Mouse (Mus musculus) neural tube, embryonic 11.5 days (tissue): ENCODE data around the gene Cript. TPM values are rescaled to one million over a fixed set of nuclear protein-coding genes. Genes with fewer than 3 reads are reported as not detected.
"Not testable (repeated sequence)": the region's sequence is repeated elsewhere in the genome, so short reads cannot be mapped to it uniquely, and the experiment has no call there.

Experiments
- ATAC-seq: fragments of 200-750 bp; cut with Nextera tagmentation; 2 replicates; pipeline ENCODE4 v1.8.0; 2017; ENCODE audit warnings: moderate number of reproducible peaks, mild to moderate bottlenecking, moderate TSS enrichment, moderate library complexity; ENCODE audit not compliant: insufficient read depth, low FRiP score, low TSS enrichment
- DNase-seq: peaks from one replicate; pipeline ENCODE4 v3.0.0-alpha.2; 2015; ENCODE audit warnings: low spot score
- H3K27ac ChIP-seq: fragments of 300-500 bp; sonication (generic); 2 replicates; pipeline ENCODE4 v1.5.1; 2014; ENCODE audit warnings: low read depth, mild to moderate bottlenecking, low read length
- H3K27me3 ChIP-seq: fragments of 300-500 bp; sonication (generic); 2 replicates; pipeline ENCODE4 v1.6.1; 2014; ENCODE audit warnings: mild to moderate bottlenecking, low read length, mixed read lengths; ENCODE audit not compliant: control insufficient read depth, insufficient read depth
- H3K36me3 ChIP-seq: fragments of 300-500 bp; sonication (generic); 2 replicates; pipeline ENCODE4 v1.6.1; 2014; ENCODE audit warnings: mild to moderate bottlenecking, low read length, moderate library complexity, mixed read lengths; ENCODE audit not compliant: control insufficient read depth, insufficient read depth
- H3K4me1 ChIP-seq: fragments of 300-500 bp; sonication (generic); 2 replicates; pipeline ENCODE4 v1.6.1; 2014; ENCODE audit warnings: low read length, mixed read lengths; ENCODE audit not compliant: control insufficient read depth, insufficient read depth
- H3K4me2 ChIP-seq: fragments of 300-500 bp; sonication (generic); 2 replicates; pipeline ENCODE4 v1.6.1; 2014; ENCODE audit warnings: low read depth, mild to moderate bottlenecking, moderate library complexity
- H3K4me3 ChIP-seq: fragments of 300-500 bp; sonication (generic); 2 replicates; pipeline ENCODE4 v1.5.1; 2014; ENCODE audit warnings: low read depth, low read length
- H3K9ac ChIP-seq: fragments of 300-500 bp; sonication (generic); 2 replicates; pipeline ENCODE4 v1.6.1; 2014; ENCODE audit warnings: mild to moderate bottlenecking, low read length
- H3K9me3 ChIP-seq: fragments of 300-500 bp; sonication (generic); 2 replicates; pipeline ENCODE4 v1.6.1; 2016; ENCODE audit warnings: low read length; ENCODE audit not compliant: control insufficient read depth
- WGBS: fragments of 180-500 bp; shearing (Covaris S2); extraction: QIAGEN DNeasy Blood & Tissue Kit; methylation state at CpG from one replicate; pipeline ENCODE4 v1.1.7; 2014; 5-methylcytosine and 5-hydroxymethylcytosine counted together
- polyA plus RNA-seq: library from polyadenylated mRNA; unstranded; fragments of >200 nt; fragmentation: Nextera tagmentation; extraction: Ambion mirVana; gene quantifications from 2 replicates; pipeline ENCODE4 v1.2.1, GENCODE M21; 2014

The Cript gene
- polyA plus RNA-seq, 1 experiment from 2014 or later, result 180 TPM

DNA sequence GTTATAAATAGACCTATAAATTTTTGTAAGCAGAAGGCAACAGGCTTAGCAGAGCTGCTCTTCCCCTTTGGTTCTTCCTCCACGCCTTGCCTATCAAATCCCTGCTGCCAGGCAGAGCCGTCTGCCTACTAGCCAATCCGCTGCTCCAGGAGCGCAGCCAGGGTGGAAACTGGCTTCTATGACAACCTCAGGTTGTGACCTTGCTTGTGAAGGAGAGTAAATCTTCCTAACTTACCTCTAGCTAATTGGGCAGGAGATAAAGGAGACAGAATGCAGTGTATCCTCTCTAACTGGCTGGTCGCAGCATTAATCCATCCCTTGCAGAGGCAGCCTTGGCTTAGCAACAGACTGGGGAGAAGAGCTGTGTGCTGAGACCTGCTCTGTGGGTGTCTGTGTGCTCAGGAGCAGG, 29.7 kb downstream of the Cript start:
- H3K27ac ChIP-seq, result no peak overlapping the region
- no peaks in the 10 kb centered on the region for H3K27me3 ChIP-seq
- H3K36me3 ChIP-seq, result no peaks in the 10 kb centered on the region
- 51% methylated on average over 5 of the region's 5 CpGs for WGBS
- no peak overlapping the region for H3K9ac ChIP-seq
- H3K4me3 ChIP-seq, result no peak overlapping the region
- H3K4me2 ChIP-seq, result no peak overlapping the region
- ATAC-seq (no peak), DNase-seq (peak; percentile 26)
- H3K9me3 ChIP-seq, result no peaks in the 10 kb centered on the region
- H3K4me1 ChIP-seq, result no peaks in the 10 kb centered on the region

DNA sequence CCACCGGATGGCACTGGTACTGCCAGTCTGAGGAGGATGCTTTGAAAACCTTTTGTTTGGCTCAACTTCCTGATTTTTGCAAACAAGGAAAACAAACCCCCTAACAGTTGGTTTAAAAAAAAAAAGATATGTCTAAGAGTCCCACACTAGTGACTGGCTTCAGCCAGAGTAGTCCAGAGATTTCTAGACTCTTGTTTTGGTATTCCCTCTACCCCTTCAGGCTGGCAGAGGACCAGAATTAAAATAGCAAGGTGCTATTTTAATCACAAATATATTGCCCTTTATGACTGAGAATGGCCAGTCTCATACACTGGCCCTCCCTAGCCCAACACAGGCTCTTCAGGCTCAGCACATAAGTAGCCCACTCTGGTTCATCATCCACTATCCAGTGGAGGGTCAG, 30.3 kb downstream of the Cript start:
- no peaks in the 10 kb centered on the region for H3K36me3 ChIP-seq
- no peak overlapping the region for H3K4me3 ChIP-seq
- WGBS, result 76% methylated on average over 1 of the region's 1 CpGs
- no peak overlapping the region for H3K4me2 ChIP-seq
- H3K27me3 ChIP-seq, result no peaks in the 10 kb centered on the region
- no peaks in the 10 kb centered on the region for H3K9me3 ChIP-seq
- no peak overlapping the region for H3K9ac ChIP-seq
- DNase-seq, result no peak
- no peak overlapping the region for H3K27ac ChIP-seq
- H3K4me1 ChIP-seq, result no peaks in the 10 kb centered on the region
- ATAC-seq, result no peak

DNA sequence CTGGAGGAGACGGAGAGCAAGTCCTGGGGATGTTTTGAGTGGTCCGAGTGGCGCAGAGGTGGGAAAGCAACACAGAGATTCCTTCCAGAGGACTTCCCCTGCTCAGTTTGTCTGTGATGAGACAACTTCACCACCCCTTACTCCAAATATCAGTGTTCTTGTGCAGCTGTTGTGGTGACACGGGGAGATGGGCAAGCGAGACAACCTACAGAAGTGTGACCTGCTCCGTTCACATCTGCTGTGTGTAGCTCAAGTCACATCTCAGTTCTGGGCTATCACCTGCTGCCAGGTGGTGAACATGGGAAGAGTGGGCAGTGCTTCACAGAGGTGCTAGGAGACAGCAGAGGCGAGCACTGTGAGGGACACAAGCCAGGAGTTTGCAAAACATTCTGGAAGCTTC, 31.4 kb downstream of the Cript start:
- H3K27ac ChIP-seq, result no peak overlapping the region
- no peak for ATAC-seq
- no peaks in the 10 kb centered on the region for H3K4me1 ChIP-seq
- H3K4me3 ChIP-seq, result no peak overlapping the region
- H3K4me2 ChIP-seq, result no peak overlapping the region
- H3K27me3 ChIP-seq, result no peaks in the 10 kb centered on the region
- 96% methylated on average over 7 of the region's 7 CpGs for WGBS
- H3K36me3 ChIP-seq, result no peaks in the 10 kb centered on the region
- no peak for DNase-seq
- no peak overlapping the region for H3K9ac ChIP-seq
- no peaks in the 10 kb centered on the region for H3K9me3 ChIP-seq

DNA sequence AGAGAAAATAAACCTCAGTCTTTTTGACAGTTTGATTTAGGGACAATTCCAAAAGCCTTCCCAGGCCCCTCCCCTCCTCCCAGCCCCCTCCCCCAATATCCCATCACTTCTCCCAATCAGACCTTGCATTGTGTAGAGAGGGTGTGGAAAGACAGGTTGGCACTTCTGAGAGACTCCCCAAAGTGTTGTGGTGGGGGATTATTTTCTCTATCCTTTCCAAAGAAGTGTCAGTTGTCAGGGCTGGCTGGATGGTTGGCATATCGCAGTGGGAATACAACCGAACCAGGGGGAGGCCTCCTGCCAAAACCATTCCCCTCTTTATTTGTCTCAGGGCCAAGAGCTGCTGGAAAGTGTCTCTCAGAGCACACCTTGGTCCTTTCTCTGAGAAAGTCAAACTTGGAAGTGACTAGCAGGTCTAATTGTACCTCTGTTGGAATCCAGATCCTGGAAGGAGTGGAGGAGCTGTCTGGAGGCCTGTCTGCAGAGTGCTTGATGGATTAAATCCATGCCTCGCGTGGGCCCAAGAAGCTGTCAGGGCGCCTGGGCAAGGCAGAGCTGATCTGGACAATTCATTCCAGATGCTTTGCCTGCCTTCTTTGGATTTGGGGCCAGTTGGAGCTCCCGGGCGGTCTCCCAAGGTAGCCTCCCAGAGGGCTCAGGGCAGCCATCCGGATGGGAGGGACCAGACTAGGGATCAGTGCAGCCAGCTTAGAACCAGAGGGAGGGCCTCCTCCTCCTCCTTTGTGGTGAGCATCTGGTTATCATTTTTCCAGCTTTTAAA, 32.3 kb downstream of the Cript start:
- WGBS, result 87% methylated on average over 8 of the region's 8 CpGs

DNA sequence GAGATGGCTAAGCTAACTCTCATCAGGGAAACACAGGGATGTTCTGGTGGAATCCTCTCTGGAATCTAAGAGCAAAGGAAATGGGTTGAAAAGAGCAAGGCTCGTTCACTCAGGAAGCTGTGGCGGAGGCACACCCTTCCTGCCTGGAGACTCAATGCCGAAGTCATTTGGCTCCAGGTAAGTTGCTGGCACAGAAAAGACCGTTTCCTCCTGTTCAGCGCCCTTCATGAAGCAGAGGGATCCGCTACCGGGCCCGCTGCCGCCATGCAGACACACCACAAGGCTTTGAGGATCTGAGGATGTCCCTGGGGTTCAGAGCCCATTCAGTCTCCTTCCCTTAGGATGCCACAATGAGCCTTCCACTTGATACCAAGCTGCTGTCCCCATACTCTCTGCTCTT, 37.3 kb downstream of the Cript start:
- Histone ChIP-seq H3K27ac (no peak overlapping the region), H3K36me3 (no peaks in the 10 kb centered on the region), H3K4me1 (no peaks in the 10 kb centered on the region), H3K4me2 (no peak overlapping the region), H3K27me3 (no peaks in the 10 kb centered on the region), H3K9ac (no peak overlapping the region), H3K9me3 (no peaks in the 10 kb centered on the region), H3K4me3 (no peak overlapping the region)
- 87% methylated on average over 9 of the region's 9 CpGs for WGBS
- no peak for DNase-seq
- ATAC-seq, result no peak

More for the DNA sequence above, 32.3 kb downstream of the Cript start:
- no peak for DNase-seq
- no peaks in the 10 kb centered on the region for H3K36me3 ChIP-seq
- H3K4me2 ChIP-seq, result no peak overlapping the region
- H3K27ac ChIP-seq, result no peak overlapping the region
- no peaks in the 10 kb centered on the region for H3K27me3 ChIP-seq
- ATAC-seq, result no peak
- H3K9me3 ChIP-seq, result no peaks in the 10 kb centered on the region
- no peaks in the 10 kb centered on the region for H3K4me1 ChIP-seq
- H3K4me3 ChIP-seq, result no peak overlapping the region
- H3K9ac ChIP-seq, result no peak overlapping the region

DNA sequence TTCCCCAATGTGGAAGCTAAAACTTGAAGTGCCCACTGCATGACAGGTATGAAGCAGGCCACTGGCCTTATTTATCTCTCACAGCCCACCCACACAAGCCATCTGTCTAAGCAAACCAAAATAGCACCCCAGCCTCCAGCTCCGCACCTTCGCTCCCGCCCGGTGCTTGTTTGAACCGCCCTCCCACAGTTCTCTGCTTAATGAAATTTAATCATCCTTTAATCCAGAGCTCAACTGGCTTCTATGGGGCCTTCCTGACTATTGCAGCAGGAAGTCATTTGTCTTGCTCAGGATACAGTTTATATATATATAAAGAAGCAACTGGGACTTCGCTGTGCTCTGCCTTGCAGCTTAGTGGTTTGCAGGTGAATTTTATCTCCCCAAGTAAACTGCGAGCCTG, 38.1 kb downstream of the Cript start:
- DNase-seq (no peak), ATAC-seq (no peak)
- no peak overlapping the region for H3K4me2 ChIP-seq
- H3K27me3 ChIP-seq, result no peaks in the 10 kb centered on the region
- 70% methylated on average over 7 of the region's 7 CpGs for WGBS
- no peaks in the 10 kb centered on the region for H3K36me3 ChIP-seq
- H3K9me3 ChIP-seq, result no peaks in the 10 kb centered on the region
- no peak overlapping the region for H3K4me3 ChIP-seq
- H3K9ac ChIP-seq, result no peak overlapping the region
- no peaks in the 10 kb centered on the region for H3K4me1 ChIP-seq
- H3K27ac ChIP-seq, result no peak overlapping the region

DNA sequence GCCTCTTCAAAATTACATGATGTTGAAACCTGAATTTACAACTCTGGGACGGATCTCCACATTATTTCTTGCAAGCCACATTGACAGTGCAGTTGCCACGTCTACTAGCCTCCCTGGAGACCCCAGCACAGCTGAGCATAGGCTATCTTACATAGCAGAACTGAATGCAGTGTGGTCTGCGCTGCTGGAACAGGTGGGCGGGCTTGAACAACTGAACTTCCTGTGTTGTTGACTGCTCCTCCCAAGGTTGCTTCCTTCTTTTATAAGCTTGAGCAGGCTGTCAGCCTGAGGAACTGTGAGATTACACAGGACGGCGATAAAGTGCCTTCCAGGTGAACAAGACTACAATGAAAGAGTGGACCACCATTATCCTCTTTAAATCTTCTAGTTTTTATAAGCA, 38.6 kb downstream of the Cript start:
- ATAC-seq (no peak), DNase-seq (no peak)
- no peak overlapping the region for H3K4me2 ChIP-seq
- no peaks in the 10 kb centered on the region for H3K36me3 ChIP-seq
- no peak overlapping the region for H3K9ac ChIP-seq
- H3K4me3 ChIP-seq, result no peak overlapping the region
- WGBS, result 84% methylated on average over 6 of the region's 6 CpGs
- no peak overlapping the region for H3K27ac ChIP-seq
- no peaks in the 10 kb centered on the region for H3K4me1 ChIP-seq
- H3K27me3 ChIP-seq, result no peaks in the 10 kb centered on the region
- no peaks in the 10 kb centered on the region for H3K9me3 ChIP-seq

DNA sequence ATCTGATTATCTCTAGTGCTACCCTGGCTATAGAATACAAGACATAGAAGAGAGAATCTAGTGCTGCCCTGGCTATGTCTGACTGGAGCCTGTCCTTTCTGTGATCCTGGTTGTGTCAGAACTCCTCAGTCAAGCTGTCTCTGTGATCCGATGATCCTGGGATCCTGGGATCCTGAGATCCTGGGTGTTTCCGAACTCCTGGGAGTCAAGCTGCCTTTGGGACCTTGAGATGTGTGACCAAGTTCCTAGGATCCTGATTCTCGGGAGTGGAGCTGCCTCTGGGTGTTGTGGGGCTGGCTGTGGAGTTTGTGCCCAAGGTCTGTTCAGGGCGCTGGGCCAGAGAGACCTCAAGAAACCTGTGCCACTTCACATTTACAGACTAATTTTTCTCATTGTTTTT, 43.6 kb downstream of the Cript start:
- H3K4me1 ChIP-seq, result no peaks in the 10 kb centered on the region
- H3K9me3 ChIP-seq, result no peaks in the 10 kb centered on the region
- no peak overlapping the region for H3K27ac ChIP-seq
- 92% methylated on average over 4 of the region's 4 CpGs for WGBS
- H3K36me3 ChIP-seq, result no peaks in the 10 kb centered on the region
- H3K4me3 ChIP-seq, result no peak overlapping the region
- no peaks in the 10 kb centered on the region for H3K27me3 ChIP-seq
- no peak for ATAC-seq
- no peak overlapping the region for H3K4me2 ChIP-seq
- no peak overlapping the region for H3K9ac ChIP-seq
- no peak for DNase-seq

DNA sequence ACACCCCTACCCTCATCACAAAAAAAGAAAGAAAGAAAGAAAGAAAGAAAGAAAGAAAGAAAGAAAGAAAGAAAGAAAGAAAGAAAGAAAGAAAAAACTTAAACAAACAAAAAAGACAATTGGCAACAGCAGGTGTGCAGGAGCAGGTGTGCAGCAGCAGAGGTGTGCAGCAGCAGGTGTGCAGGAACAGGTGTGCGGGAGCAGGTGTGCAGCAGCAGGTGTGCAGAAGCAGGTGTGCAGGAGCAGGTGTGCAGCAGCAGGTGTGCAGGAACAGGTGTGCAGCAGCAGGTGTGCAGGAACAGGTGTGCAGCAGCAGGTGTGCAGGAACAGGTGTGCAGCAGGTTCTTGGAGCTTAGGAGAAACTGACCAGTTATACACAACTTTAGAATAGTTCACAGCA, 46.8 kb downstream of the Cript start:
- H3K4me2 ChIP-seq, H3K4me3 ChIP-seq, H3K9me3 ChIP-seq, H3K4me1 ChIP-seq, ATAC-seq, DNase-seq, H3K9ac ChIP-seq, H3K27ac ChIP-seq, H3K27me3 ChIP-seq, H3K36me3 ChIP-seq: not testable (repeated sequence)
- WGBS, result 100% methylated on average over 1 of the region's 1 CpGs
